Mouse (Mus musculus): ENCODE data around the gene Erlin1.

Erlin1 gene

DNA sequence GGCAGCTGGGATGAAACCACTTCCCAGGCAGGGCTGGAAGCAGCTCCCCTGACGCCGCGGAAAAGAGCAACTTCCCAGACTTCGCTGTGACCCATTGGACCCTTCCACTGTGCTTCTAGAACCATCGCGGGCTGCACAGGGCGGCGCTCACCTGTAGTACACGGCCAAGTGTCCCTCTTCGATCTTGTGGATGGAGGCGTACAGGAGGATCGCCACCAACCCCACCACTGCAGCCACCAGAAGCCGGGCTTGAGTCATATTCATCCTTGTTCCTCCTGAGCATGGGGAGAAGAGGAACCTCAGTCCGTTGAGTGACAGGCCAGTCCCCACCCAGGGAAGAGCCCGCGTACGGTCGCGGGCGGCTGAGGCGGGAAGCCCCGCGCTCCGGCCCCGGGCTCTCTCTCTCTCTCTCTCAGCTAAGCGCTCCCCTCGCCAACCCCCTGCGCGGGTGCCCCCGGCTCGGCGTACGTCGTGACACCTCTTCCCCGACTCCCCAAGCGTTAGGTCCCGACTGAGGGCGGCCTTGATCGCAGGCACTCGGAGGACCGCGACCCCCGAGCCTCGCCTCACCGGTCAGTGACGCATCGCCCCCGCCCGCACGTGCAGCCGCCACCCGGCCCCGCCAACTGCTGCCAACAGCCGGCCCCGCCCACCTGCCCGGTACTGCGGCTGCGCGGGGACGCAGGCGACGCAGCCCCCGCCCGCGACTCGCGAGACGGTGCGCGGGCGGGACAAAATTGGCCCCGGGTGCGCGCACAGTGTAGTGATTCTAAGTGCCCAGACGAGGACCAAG, at the start of gene Erlin1:
Erlin1 (minus strand) TSS at position 665 of the 793 bp plus-strand sequence.
- no peak for TF ChIP-seq POU5F1 (IDR thresholded peaks at IDR 0.05; ENCODE audit: borderline replicate concordance, low read length)
- TF ChIP-seq NANOG (IDR thresholded peaks at IDR 0.05; ENCODE audit: borderline replicate concordance, low read length): no peak
- no peak for TF ChIP-seq CTCF (conservative IDR thresholded peaks at IDR 0.05; ENCODE audit: low read length)
- Histone ChIP-seq H3K27me3 (ENCODE audit: insufficient read depth, low read length) (peaks cover 12% of the 10 kb centered on the region), H3K36me3 (ENCODE audit: insufficient read depth, low read length) (peaks cover 32% of the 10 kb centered on the region)

DNA sequence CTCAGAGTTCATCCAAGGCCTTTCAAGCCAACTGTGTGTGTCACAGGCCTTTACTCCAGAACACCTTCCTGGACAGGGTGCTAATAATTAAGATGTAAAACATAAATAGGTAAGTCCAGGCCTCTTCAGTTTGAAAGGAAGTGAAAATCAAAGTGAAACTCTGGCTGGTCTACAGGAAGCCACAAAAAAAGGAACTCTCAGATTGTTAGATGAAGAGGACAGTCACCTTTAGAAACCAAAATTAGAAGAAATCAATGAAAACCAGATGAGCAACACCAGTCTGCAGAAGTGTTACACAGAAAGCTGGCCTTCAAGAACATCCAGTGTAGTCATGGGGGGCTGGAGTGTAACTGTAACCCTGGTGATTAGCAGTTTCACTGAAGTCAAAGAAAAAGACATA, 48.2 kb upstream of the Erlin1 start:
- H3K36me3 ChIP-seq (ENCODE audit: insufficient read depth, low read length): peaks cover 97% of the 10 kb centered on the region
- H3K9me3 ChIP-seq (ENCODE audit: low read length): no peaks in the 10 kb centered on the region
- no peak overlapping the region for H3K4me3 ChIP-seq (replicated peaks; ENCODE audit: low read length)
- TF ChIP-seq NANOG (IDR thresholded peaks at IDR 0.05; ENCODE audit: borderline replicate concordance, low read length) (no peak), CTCF (conservative IDR thresholded peaks at IDR 0.05; ENCODE audit: low read length) (no peak), POU5F1 (IDR thresholded peaks at IDR 0.05; ENCODE audit: borderline replicate concordance, low read length) (no peak)
- H3K27me3 ChIP-seq (ENCODE audit: insufficient read depth, low read length): no peaks in the 10 kb centered on the region
- peaks cover 6% of the 10 kb centered on the region for H3K4me1 ChIP-seq (replicated peaks; ENCODE audit: low read depth, low read length)

More for the DNA sequence above, at the start of gene Erlin1:
- peaks cover 29% of the 10 kb centered on the region for H3K4me1 ChIP-seq (replicated peaks; ENCODE audit: low read depth, low read length)
- H3K9me3 ChIP-seq (ENCODE audit: low read length): no peaks in the 10 kb centered on the region
- peak within 1 kb of the TSS; percentile 91 for H3K4me3 ChIP-seq (replicated peaks; ENCODE audit: low read length)

DNA sequence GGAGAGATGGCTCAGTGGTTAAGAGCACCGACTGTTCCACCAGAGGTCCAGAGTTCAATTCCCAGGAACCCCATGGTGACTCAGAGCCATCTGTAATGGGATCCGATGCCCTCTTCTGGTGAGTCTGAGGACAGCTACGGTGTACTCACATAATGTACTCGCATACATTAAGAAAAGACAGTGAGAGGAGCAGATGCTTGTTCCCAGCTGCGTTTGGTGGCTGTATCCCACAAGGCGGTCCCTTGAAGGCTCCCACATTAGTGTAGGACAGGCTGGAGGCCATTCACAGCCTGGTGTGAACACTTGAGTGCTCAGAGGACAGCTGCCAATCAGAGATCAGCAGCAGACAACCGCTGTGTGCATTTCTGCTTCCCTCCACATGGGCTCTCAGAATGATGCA, 42.1 kb upstream of the Erlin1 start:
- H3K4me1 ChIP-seq (replicated peaks; ENCODE audit: low read depth, low read length): peaks cover 23% of the 10 kb centered on the region
- H3K27me3 ChIP-seq (ENCODE audit: insufficient read depth, low read length): no peaks in the 10 kb centered on the region
- no peak overlapping the region for H3K4me3 ChIP-seq (replicated peaks; ENCODE audit: low read length)
- H3K36me3 ChIP-seq (ENCODE audit: insufficient read depth, low read length): peaks cover 82% of the 10 kb centered on the region
- no peaks in the 10 kb centered on the region for H3K9me3 ChIP-seq (ENCODE audit: low read length)
- TF ChIP-seq NANOG (IDR thresholded peaks at IDR 0.05; ENCODE audit: borderline replicate concordance, low read length): no peak
- peak; percentile 29 for TF ChIP-seq CTCF (conservative IDR thresholded peaks at IDR 0.05; ENCODE audit: low read length)

- Histone ChIP-seq H3K4me3 (replicated peaks; ENCODE audit: low read length) (no peak overlapping the region), H3K36me3 (ENCODE audit: insufficient read depth, low read length) (peaks cover 69% of the 10 kb centered on the region), H3K9me3 (ENCODE audit: low read length) (no peaks in the 10 kb centered on the region), H3K4me1 (replicated peaks; ENCODE audit: low read depth, low read length) (peaks cover 29% of the 10 kb centered on the region), H3K27me3 (ENCODE audit: insufficient read depth, low read length) (no peaks in the 10 kb centered on the region)
- TF ChIP-seq NANOG (IDR thresholded peaks at IDR 0.05; ENCODE audit: borderline replicate concordance, low read length) (no peak), POU5F1 (IDR thresholded peaks at IDR 0.05; ENCODE audit: borderline replicate concordance, low read length) (no peak), CTCF (conservative IDR thresholded peaks at IDR 0.05; ENCODE audit: low read length) (no peak)
Observed at GRCm38 (mm10) chr19:44110356-44110755, 40.8 kb upstream of the Erlin1 start.

DNA sequence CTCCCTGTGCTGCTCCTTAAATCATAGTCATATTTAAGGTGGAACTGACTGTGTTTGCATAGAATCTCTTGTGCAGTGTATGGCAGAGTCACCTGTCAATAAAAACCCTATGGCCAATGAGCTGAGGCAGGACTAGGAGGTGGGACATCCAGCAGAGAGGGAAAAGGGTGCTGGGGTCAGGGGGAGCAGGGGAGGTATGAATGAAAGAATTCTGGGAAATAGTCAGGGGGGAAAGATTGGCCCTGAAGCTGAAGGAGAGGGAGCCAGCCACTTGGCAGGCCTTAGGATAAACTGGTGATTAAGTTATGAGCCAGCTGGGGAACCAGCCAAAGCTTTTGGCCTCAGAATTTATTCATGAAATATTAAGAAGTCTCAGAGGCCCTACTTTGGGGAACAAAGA, 39.4 kb upstream of the Erlin1 start:
- Histone ChIP-seq H3K9me3 (ENCODE audit: low read length) (no peaks in the 10 kb centered on the region), H3K27me3 (ENCODE audit: insufficient read depth, low read length) (no peaks in the 10 kb centered on the region), H3K4me3 (replicated peaks; ENCODE audit: low read length) (no peak overlapping the region), H3K4me1 (replicated peaks; ENCODE audit: low read depth, low read length) (peaks cover 30% of the 10 kb centered on the region), H3K36me3 (ENCODE audit: insufficient read depth, low read length) (peaks cover 55% of the 10 kb centered on the region)
- TF ChIP-seq NANOG (IDR thresholded peaks at IDR 0.05; ENCODE audit: borderline replicate concordance, low read length) (no peak), POU5F1 (IDR thresholded peaks at IDR 0.05; ENCODE audit: borderline replicate concordance, low read length) (no peak), CTCF (conservative IDR thresholded peaks at IDR 0.05; ENCODE audit: low read length) (no peak)

DNA sequence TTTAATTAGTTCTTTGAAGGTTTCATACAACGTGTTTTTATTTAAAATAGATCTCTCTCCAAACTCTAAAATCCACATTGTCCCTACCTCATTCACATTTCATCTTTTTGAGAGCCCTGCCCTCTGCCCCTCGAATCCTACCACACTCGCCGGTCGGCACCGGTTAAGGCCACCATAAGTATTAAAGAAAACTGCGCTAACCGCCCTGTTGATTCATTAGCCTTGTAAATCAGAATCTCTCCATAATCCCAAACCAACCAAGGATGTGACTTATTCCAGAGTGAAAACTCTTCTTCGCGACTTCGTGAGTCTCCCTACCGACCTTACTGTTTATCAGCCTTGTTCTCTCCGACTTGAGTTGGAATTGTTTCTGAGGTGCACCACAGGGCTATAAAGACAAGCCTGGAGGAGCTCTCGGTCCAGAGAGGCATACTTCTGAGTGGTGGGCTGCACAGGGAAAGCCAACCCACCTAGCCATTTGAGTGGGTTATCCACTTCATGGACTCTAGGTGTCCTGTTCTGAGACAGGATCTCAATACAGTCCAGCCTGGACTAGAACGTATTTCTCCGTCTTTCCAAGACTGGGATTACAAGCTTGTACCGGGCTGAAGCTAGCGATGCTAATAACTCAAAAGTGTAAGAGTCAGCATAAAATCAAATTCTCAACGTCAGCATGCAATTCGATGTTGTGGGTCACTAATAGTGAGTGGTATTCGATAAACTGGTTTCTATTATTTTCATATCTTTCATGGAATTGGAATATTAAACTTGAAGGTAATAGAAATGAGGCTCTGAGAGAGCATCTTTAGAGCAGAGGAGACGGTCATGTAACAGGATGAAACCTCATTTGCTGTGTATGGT, 38.3 kb upstream of the Erlin1 start:
- Histone ChIP-seq H3K9me3 (ENCODE audit: low read length) (no peaks in the 10 kb centered on the region), H3K27me3 (ENCODE audit: insufficient read depth, low read length) (no peaks in the 10 kb centered on the region), H3K4me3 (replicated peaks; ENCODE audit: low read length) (peak overlapping the region; percentile 96), H3K4me1 (replicated peaks; ENCODE audit: low read depth, low read length) (peaks cover 30% of the 10 kb centered on the region), H3K36me3 (ENCODE audit: insufficient read depth, low read length) (peaks cover 46% of the 10 kb centered on the region)
- TF ChIP-seq POU5F1 (IDR thresholded peaks at IDR 0.05; ENCODE audit: borderline replicate concordance, low read length): no peak
- TF ChIP-seq NANOG (IDR thresholded peaks at IDR 0.05; ENCODE audit: borderline replicate concordance, low read length): no peak
- TF ChIP-seq CTCF (conservative IDR thresholded peaks at IDR 0.05; ENCODE audit: low read length): no peak

DNA sequence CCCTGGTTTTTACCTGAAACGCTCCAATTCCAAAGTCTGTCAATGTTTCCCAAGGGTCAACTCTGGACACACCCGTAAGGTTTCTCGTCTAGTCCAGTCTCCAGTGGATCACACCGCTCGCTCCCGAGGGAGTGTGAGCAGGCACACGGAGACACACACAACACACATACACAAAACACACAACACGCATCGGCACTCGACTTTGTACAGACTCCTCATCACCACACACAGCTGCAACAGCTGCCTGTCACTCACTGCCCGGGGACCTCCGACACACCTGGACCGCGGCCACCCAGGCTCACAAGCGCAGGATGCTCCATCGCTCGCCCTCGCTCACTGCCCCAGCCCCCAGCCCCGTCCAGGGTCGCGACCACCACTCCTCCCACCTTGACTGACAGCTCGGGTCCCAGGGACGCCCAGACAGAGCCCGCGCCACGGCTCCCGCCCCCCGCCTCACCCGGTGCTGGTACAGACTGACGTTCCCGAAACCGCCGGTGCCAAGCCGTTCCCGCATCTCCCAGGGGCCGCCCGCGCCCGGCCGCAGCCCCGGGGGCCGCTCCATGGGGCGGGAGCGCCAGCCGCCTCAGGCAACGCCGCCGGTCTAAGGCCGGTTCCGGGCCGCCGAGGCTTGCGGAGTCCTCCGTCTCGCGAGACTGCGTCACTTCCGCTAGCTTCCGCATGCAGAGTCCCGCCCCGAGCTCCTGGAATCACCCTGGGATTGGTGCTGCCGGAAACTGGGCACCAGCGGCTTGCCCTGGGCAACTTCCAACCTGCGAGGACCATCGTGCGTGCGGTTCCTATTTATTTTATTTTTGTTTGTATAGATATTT, 37.5 kb upstream of the Erlin1 start, which contains the start of gene Chuk:
Chuk (minus strand) TSS at position 650 of the 830 bp plus-strand sequence.
- H3K4me3 ChIP-seq (replicated peaks; ENCODE audit: low read length): peak within 1 kb of the TSS; percentile 96
- H3K4me1 ChIP-seq (replicated peaks; ENCODE audit: low read depth, low read length): peaks cover 26% of the 10 kb centered on the region
- TF ChIP-seq NANOG (IDR thresholded peaks at IDR 0.05; ENCODE audit: borderline replicate concordance, low read length) (no peak), CTCF (conservative IDR thresholded peaks at IDR 0.05; ENCODE audit: low read length) (no peak), POU5F1 (IDR thresholded peaks at IDR 0.05; ENCODE audit: borderline replicate concordance, low read length) (no peak)
- peaks cover 43% of the 10 kb centered on the region for H3K36me3 ChIP-seq (ENCODE audit: insufficient read depth, low read length)
- no peaks in the 10 kb centered on the region for H3K9me3 ChIP-seq (ENCODE audit: low read length)
- H3K27me3 ChIP-seq (ENCODE audit: insufficient read depth, low read length): no peaks in the 10 kb centered on the region

Measured in E14TG2a.4 (cell line).